Mouse (Mus musculus): Measurements from ENCODE around the gene Zfp526. TPM values are rescaled to one million over a fixed set of nuclear protein-coding genes. Genes with fewer than 3 reads are reported as not detected.
"Not testable (repeated sequence)": the region's sequence is repeated elsewhere in the genome, so short reads cannot be mapped to it uniquely, and the experiment has no call there.

Gene Zfp526
- total RNA-seq, 2 experiments from 2014 or later: 6.3 to 7.4 TPM

GRCm38 (mm10) chr7:25240631-25241030, 19.4 kb downstream of the Zfp526 start:
- DNase-seq: no peak

GRCm38 (mm10) chr7:25241062-25241461, 19.8 kb downstream of the Zfp526 start:
- peak; percentile 71 to 75 for DNase-seq

GRCm38 (mm10) chr7:25243361-25243760, 22.1 kb downstream of the Zfp526 start:
- no peak for DNase-seq

- DNase-seq: no peak
Observed at GRCm38 (mm10) chr7:25244562-25245369, 23.5 kb downstream of the Zfp526 start.

GRCm38 (mm10) chr7:25246079-25246758, 25.0 kb downstream of the Zfp526 start:
- DNase-seq: peak; percentile 59 to 68

GRCm38 (mm10) chr7:25246759-25247137, 25.5 kb downstream of the Zfp526 start:
- no peak for DNase-seq

GRCm38 (mm10) chr7:25247498-25247897, 26.3 kb downstream of the Zfp526 start:
- DNase-seq: no peak

GRCm38 (mm10) chr7:25248018-25248647, 26.9 kb downstream of the Zfp526 start:
- peak; percentile 57 to 69 for DNase-seq

- peak in 1 of 2 experiments; percentile 82 for DNase-seq
Observed at GRCm38 (mm10) chr7:25248846-25249313, 27.7 kb downstream of the Zfp526 start.

GRCm38 (mm10) chr7:25249314-25250140, 28.3 kb downstream of the Zfp526 start:
- DNase-seq: peak; percentile 82 to 87

GRCm38 (mm10) chr7:25250141-25250972, 29.1 kb downstream of the Zfp526 start, which contains the start of gene Erf:
Gene Erf (minus strand): TSS chr7:25250761.
- DNase-seq: peak; percentile 96

GRCm38 (mm10) chr7:25251071-25251791, 30.0 kb downstream of the Zfp526 start:
- DNase-seq: peak; percentile 79 to 86

GRCm38 (mm10) chr7:25251822-25252221, 30.6 kb downstream of the Zfp526 start:
- DNase-seq: peak in 1 of 2 experiments; percentile 59

GRCm38 (mm10) chr7:25261896-25262295, 40.7 kb downstream of the Zfp526 start:
- DNase-seq: no peak

- DNase-seq: no peak
Observed at GRCm38 (mm10) chr7:25263968-25264870, 43.0 kb downstream of the Zfp526 start.

GRCm38 (mm10) chr7:25265743-25266142, 44.5 kb downstream of the Zfp526 start:
- DNase-seq: not testable (repeated sequence)

- no peak for DNase-seq
Observed at GRCm38 (mm10) chr7:25266180-25266962, 45.1 kb downstream of the Zfp526 start.

GRCm38 (mm10) chr7:25267301-25267750, 46.1 kb downstream of the Zfp526 start, which contains the start of gene Cic:
Gene Cic (plus strand): TSS chr7:25267704.
- DNase-seq: peak in 1 of 2 experiments; percentile 100

Measured in heart, adult 18-20 months (tissue).